Mouse (Mus musculus) myocyte (in vitro differentiated cells): Measurements from ENCODE around the gene Smok3b. TPM values are rescaled to one million over a fixed set of nuclear protein-coding genes. Genes with fewer than 3 reads are reported as not detected.
"Not testable (repeated sequence)": the region's sequence is repeated elsewhere in the genome, so short reads cannot be mapped to it uniquely, and the experiment has no call there.

Experiments used
- H3K27me3 ChIP-seq: one replicate; pipeline ENCODE4 v1.6.1; 2011; ENCODE audit not compliant: control insufficient read depth, insufficient read depth, insufficient read length
- H3K36me3 ChIP-seq: one replicate; pipeline ENCODE4 v1.6.1; 2011; ENCODE audit not compliant: control insufficient read depth, insufficient read depth
- H3K4me2 ChIP-seq: one replicate; pipeline ENCODE4 v1.6.1; 2011; ENCODE audit warnings: low read depth, control low read depth
- H3K4me3 ChIP-seq: one replicate; pipeline ENCODE4 v1.5.1; 2011; ENCODE audit warnings: mild to moderate bottlenecking, control low read depth, moderate library complexity
- H3K79me2 ChIP-seq: one replicate; pipeline ENCODE4 v1.6.1; 2011; ENCODE audit not compliant: control insufficient read depth, insufficient read depth
- H3ac ChIP-seq: one replicate; pipeline ENCODE4 v1.6.1; 2011; ENCODE audit not compliant: control insufficient read depth, insufficient read length
- CEBPB ChIP-seq: IDR thresholded peaks from 2 replicates; pipeline ENCODE4 v1.6.1; 2011; ENCODE audit warnings: mild to moderate bottlenecking, moderate library complexity; ENCODE audit not compliant: poor library complexity, insufficient read depth, severe bottlenecking
- E2F4 ChIP-seq: IDR thresholded peaks from one replicate; pipeline ENCODE4 v1.6.1; 2011; ENCODE audit warnings: mild to moderate bottlenecking, control low read depth, moderate library complexity; ENCODE audit not compliant: insufficient read depth
- MAX ChIP-seq: IDR thresholded peaks from one replicate; pipeline ENCODE4 v1.6.1; 2011; ENCODE audit warnings: low read depth, mild to moderate bottlenecking, control low read depth
- MYOD1 ChIP-seq, 3 experiments: IDR thresholded peaks; one replicate each; pipeline ENCODE4 v1.6.1; 2011; ENCODE audit warnings: control low read depth in 2 of 3, low read depth in 2 of 3, mild to moderate bottlenecking in 2 of 3, moderate library complexity in 1 of 3; ENCODE audit not compliant: insufficient read length in 2 of 3, control insufficient read depth in 1 of 3
- MYOG ChIP-seq, 3 experiments: IDR thresholded peaks; one replicate each; pipeline ENCODE4 v1.6.1; 2011; ENCODE audit warnings: control low read depth in 2 of 3, low read depth in 2 of 3, mild to moderate bottlenecking in 2 of 3; ENCODE audit not compliant: insufficient read length in 2 of 3, control insufficient read depth in 1 of 3, insufficient read depth in 1 of 3
- POLR2A ChIP-seq: IDR thresholded peaks from one replicate; pipeline ENCODE4 v1.6.1; 2011; ENCODE audit warnings: low read depth, mild to moderate bottlenecking, control low read depth, moderate library complexity; ENCODE audit not compliant: insufficient read length
- POLR2AphosphoS2 ChIP-seq: IDR thresholded peaks from one replicate; pipeline ENCODE4 v1.6.1; 2011; ENCODE audit warnings: low read depth, control low read depth; ENCODE audit not compliant: insufficient read length
- REST ChIP-seq: IDR thresholded peaks from one replicate; pipeline ENCODE4 v1.6.1; 2011; ENCODE audit warnings: mild to moderate bottlenecking, control low read depth, moderate library complexity; ENCODE audit not compliant: insufficient read depth, insufficient read length
- SRF ChIP-seq: IDR thresholded peaks from one replicate; pipeline ENCODE4 v1.6.1; 2011; ENCODE audit warnings: low read depth; ENCODE audit not compliant: control insufficient read depth, insufficient read length
- TCF12 ChIP-seq: IDR thresholded peaks from one replicate; pipeline ENCODE4 v1.6.1; 2011; ENCODE audit warnings: mild to moderate bottlenecking, control low read depth; ENCODE audit not compliant: poor library complexity, insufficient read depth, severe bottlenecking
- TCF3 ChIP-seq: IDR thresholded peaks from one replicate; pipeline ENCODE4 v1.6.1; 2011; ENCODE audit warnings: low read depth, control low read depth; ENCODE audit not compliant: insufficient read length
- USF1 ChIP-seq: IDR thresholded peaks from one replicate; pipeline ENCODE4 v1.6.1; 2011; ENCODE audit warnings: low read depth, mild to moderate bottlenecking, control low read depth, moderate library complexity
- polyA plus RNA-seq: library from polyadenylated mRNA; unstranded; fragments of >200 nt; fragmentation: generic; extraction: Trizol; gene quantifications from one replicate; pipeline ENCODE4 v1.2.1, GENCODE M21; 2012; ENCODE audit warnings: missing spikeins

The Smok3b gene
- polyA plus RNA-seq, 1 experiment, result not detected

- Histone ChIP-seq H3K79me2 (no peaks in the 10 kb centered on the region), H3K27me3 (no peaks in the 10 kb centered on the region), H3K4me2 (no peak overlapping the region), H3K36me3 (no peaks in the 10 kb centered on the region), H3K4me3 (no peak overlapping the region), H3ac (no peak overlapping the region)
- no peak for TF ChIP-seq MAX
- TF ChIP-seq TCF12, result no peak
- TF ChIP-seq TCF3, result no peak
- TF ChIP-seq CEBPB, result no peak
- no peak for TF ChIP-seq MYOG (IDR thresholded peaks at IDR 0.05; ENCODE audit: control insufficient read depth in 1 of 3, insufficient read depth in 1 of 3, insufficient read length in 2 of 3, low read depth in 2 of 3)
- no peak for TF ChIP-seq USF1
- no peak for TF ChIP-seq POLR2A
- TF ChIP-seq SRF, result no peak
- TF ChIP-seq POLR2AphosphoS2, result no peak
- TF ChIP-seq REST, result no peak
- no peak for TF ChIP-seq MYOD1 (IDR thresholded peaks at IDR 0.05; ENCODE audit: control insufficient read depth in 1 of 3, insufficient read length in 2 of 3, low read depth in 2 of 3)
- no peak for TF ChIP-seq E2F4
Measured at GRCm38 (mm10) chr5:138012382-138012781, 8.8 kb upstream of the Smok3b start.

DNA sequence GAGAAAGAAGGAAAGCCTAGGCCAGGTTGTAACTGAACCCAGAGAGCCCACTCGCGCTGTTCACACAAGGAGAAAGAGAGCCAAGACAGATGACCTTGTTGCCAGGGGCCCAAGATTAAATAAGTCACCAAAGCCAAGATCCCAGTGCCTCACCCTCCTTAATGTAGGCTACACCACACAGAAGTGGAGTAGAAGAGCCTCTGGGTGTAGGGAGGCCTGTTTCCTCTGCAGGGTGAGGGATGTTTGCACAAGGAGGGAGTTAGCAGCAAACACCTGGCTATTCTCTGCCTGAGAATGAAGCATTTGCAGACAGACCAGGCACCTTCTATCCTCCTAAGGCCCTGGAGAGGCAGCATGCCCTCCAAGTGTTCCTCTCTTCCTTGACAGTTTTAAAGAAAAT, 4.7 kb upstream of the Smok3b start:
- Histone ChIP-seq H3K36me3 (no peaks in the 10 kb centered on the region), H3K79me2 (no peaks in the 10 kb centered on the region), H3K4me2 (no peak overlapping the region), H3ac (no peak overlapping the region), H3K4me3 (no peak overlapping the region), H3K27me3 (no peaks in the 10 kb centered on the region)
- TF ChIP-seq MAX, result no peak
- no peak for TF ChIP-seq TCF12
- TF ChIP-seq SRF, result no peak
- no peak for TF ChIP-seq CEBPB
- TF ChIP-seq MYOG (IDR thresholded peaks at IDR 0.05; ENCODE audit: control insufficient read depth in 1 of 3, insufficient read depth in 1 of 3, insufficient read length in 2 of 3, low read depth in 2 of 3), result no peak
- TF ChIP-seq MYOD1 (IDR thresholded peaks at IDR 0.05; ENCODE audit: control insufficient read depth in 1 of 3, insufficient read length in 2 of 3, low read depth in 2 of 3), result no peak
- no peak for TF ChIP-seq POLR2A
- no peak for TF ChIP-seq E2F4
- TF ChIP-seq POLR2AphosphoS2, result no peak
- TF ChIP-seq REST, result no peak
- no peak for TF ChIP-seq TCF3
- TF ChIP-seq USF1, result no peak

DNA sequence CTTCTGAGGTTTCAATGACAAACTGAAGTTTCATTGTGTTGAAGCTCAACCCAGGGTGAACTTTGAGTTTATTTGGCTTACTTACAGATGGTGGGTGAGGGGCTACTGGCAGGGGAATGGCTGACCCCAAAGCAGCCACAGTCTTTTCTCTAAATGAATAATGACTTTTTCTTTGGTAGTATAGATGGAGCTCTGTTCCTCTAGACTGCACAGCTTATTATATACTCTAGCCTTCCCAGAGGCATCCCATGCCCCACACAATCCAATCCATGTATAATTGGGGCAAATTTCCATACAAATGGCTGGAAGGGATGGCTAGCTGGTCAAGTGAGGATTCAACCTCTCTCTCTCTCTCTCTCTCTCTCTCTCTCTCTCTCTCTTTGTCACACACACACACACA, 4.2 kb upstream of the Smok3b start:
- Histone ChIP-seq H3K4me3 (no peak overlapping the region), H3K4me2 (no peak overlapping the region), H3K27me3 (no peaks in the 10 kb centered on the region), H3ac (no peak overlapping the region), H3K36me3 (no peaks in the 10 kb centered on the region), H3K79me2 (no peaks in the 10 kb centered on the region)
- TF ChIP-seq SRF, result no peak
- TF ChIP-seq REST, result no peak
- TF ChIP-seq TCF12, result no peak
- TF ChIP-seq MYOG (IDR thresholded peaks at IDR 0.05; ENCODE audit: control insufficient read depth in 1 of 3, insufficient read depth in 1 of 3, insufficient read length in 2 of 3, low read depth in 2 of 3), result no peak
- no peak for TF ChIP-seq USF1
- no peak for TF ChIP-seq POLR2AphosphoS2
- TF ChIP-seq E2F4, result no peak
- TF ChIP-seq POLR2A, result no peak
- TF ChIP-seq MAX, result no peak
- no peak for TF ChIP-seq TCF3
- no peak for TF ChIP-seq CEBPB
- no peak for TF ChIP-seq MYOD1 (IDR thresholded peaks at IDR 0.05; ENCODE audit: control insufficient read depth in 1 of 3, insufficient read length in 2 of 3, low read depth in 2 of 3)

- H3K36me3 ChIP-seq, H3ac ChIP-seq, H3K79me2 ChIP-seq, H3K4me2 ChIP-seq, H3K4me3 ChIP-seq, H3K27me3 ChIP-seq: not testable (repeated sequence)
Measured at GRCm38 (mm10) chr5:138019577-138019976, 1.7 kb upstream of the Smok3b start.

- not testable (repeated sequence) for H3K79me2 ChIP-seq, H3K36me3 ChIP-seq, H3ac ChIP-seq, H3K27me3 ChIP-seq, H3K4me3 ChIP-seq, H3K4me2 ChIP-seq
Measured at GRCm38 (mm10) chr5:138052894-138053293, 31.7 kb downstream of the Smok3b start, which contains the start of gene Smok3c. Smok3c (plus strand) TSS chr5:138053194.
